Mouse (Mus musculus): ENCODE measurements at regions not wholly inside any gene's neighbourhood (a gene's known extent, or its start where the extent isn't known, plus 50 kb on each side); places are given as distances from the start of the nearest gene placed in this dataset.

DNA sequence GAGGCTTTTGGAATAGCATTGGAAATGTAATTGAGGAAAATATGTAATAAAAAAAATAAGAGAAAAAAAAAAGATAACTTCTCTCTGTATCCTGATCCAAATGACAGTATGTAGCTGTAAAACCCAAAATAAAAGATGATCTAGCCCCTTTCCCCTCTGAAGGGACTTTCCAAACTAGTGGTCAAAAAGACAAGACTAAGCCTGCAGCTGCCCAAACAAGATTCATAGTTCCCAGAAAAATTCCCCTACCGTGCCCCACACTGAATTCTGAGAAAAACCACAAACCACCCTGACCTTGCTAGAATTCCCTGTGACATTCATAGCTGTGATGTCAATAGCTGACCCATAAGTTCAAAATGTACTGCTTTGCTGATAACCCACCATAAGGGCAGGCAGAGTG is 69.2 kb upstream of the Ppp6c start:
- TF ChIP-seq POLR2A (IDR thresholded peaks at IDR 0.05; ENCODE audit: borderline replicate concordance, control insufficient read depth, low read depth, low read length) (no peak), CTCF (IDR thresholded peaks at IDR 0.05; ENCODE audit: control insufficient read depth, insufficient read depth, low read length) (no peak)
